Mouse (Mus musculus) hindbrain, embryonic 13.5 days (tissue): ENCODE results near the gene Hist1h2br. TPM values are rescaled to one million over a fixed set of nuclear protein-coding genes. Genes with fewer than 3 reads are reported as not detected.
A peak's percentile ranks its signal among the peaks of the same experiment; 100 is the strongest.
"Not testable (repeated sequence)": the region's sequence is repeated elsewhere in the genome, so short reads cannot be mapped to it uniquely, and the experiment has no call there.

Experiments used
- ATAC-seq: fragments of 200-750 bp; cut with Nextera tagmentation; 2 replicates; pipeline ENCODE4 v1.8.0; 2017; ENCODE audit warnings: moderate TSS enrichment; ENCODE audit not compliant: low FRiP score
- H3K27ac ChIP-seq: fragments of 300-500 bp; sonication (generic); 2 replicates; pipeline ENCODE4 v1.5.1; 2015; ENCODE audit warnings: inconsistent platforms, mild to moderate bottlenecking, moderate library complexity
- H3K27me3 ChIP-seq: fragments of 300-500 bp; sonication (generic); 2 replicates; pipeline ENCODE4 v1.6.1; 2015; ENCODE audit warnings: mild to moderate bottlenecking, inconsistent platforms
- H3K36me3 ChIP-seq: fragments of 300-500 bp; sonication (generic); 2 replicates; pipeline ENCODE4 v1.6.1; 2015; ENCODE audit warnings: mild to moderate bottlenecking, inconsistent platforms
- H3K4me1 ChIP-seq: fragments of 300-500 bp; sonication (generic); replicated peaks from 2 replicates; pipeline ENCODE4 v1.6.1; 2015; ENCODE audit warnings: inconsistent platforms
- H3K4me2 ChIP-seq: fragments of 300-500 bp; sonication (generic); 2 replicates; pipeline ENCODE4 v1.6.1; 2015; ENCODE audit warnings: inconsistent platforms, mild to moderate bottlenecking, moderate library complexity
- H3K4me3 ChIP-seq: fragments of 300-500 bp; sonication (generic); 2 replicates; pipeline ENCODE4 v1.5.1; 2015; ENCODE audit warnings: mild to moderate bottlenecking, inconsistent platforms
- H3K9ac ChIP-seq: fragments of 300-500 bp; sonication (generic); 2 replicates; pipeline ENCODE4 v1.6.1; 2015; ENCODE audit warnings: mild to moderate bottlenecking, inconsistent platforms
- H3K9me3 ChIP-seq: fragments of 300-500 bp; sonication (generic); 2 replicates; pipeline ENCODE4 v1.6.1; 2016; ENCODE audit warnings: inconsistent platforms
- WGBS: fragments of 180-500 bp; shearing (Covaris S2); methylation state at CpG from one replicate; pipeline ENCODE4 v1.1.7; 2015; 5-methylcytosine and 5-hydroxymethylcytosine counted together
- microRNA-seq: library from miRNA; unstranded; fragments of <30 nt; microRNA quantifications from one replicate; pipeline ENCODE4, GENCODE M21; 2016
- polyA plus RNA-seq: library from polyadenylated mRNA; unstranded; fragments of >200 nt; fragmentation: Nextera tagmentation; extraction: Ambion mirVana; gene quantifications from 2 replicates; pipeline ENCODE4 v1.2.1, GENCODE M21; 2015

Hist1h2br gene
- polyA plus RNA-seq, 1 experiment from 2014 or later = 7.5 TPM

GRCm38 (mm10) chr13:21855146-21855545 lies 21.6 kb downstream of the Hist1h2br start:
- Histone ChIP-seq H3K9ac (no peak overlapping the region), H3K27me3 (peaks cover 3% of the 10 kb centered on the region; the same call in 1 of the 2 replicates), H3K4me2 (peak overlapping the region; percentile 52), H3K4me1 (no peaks in the 10 kb centered on the region), H3K27ac (no peak overlapping the region), H3K36me3 (no peaks in the 10 kb centered on the region), H3K4me3 (peak overlapping the region; percentile 41), H3K9me3 (no peaks in the 10 kb centered on the region)
- peak; percentile 63 for ATAC-seq
- 2% methylated on average over 11 of the region's 11 CpGs for WGBS

- Histone ChIP-seq H3K36me3 (no peaks in the 10 kb centered on the region), H3K4me3 (peak overlapping the region; percentile 41), H3K4me2 (peak overlapping the region; percentile 52), H3K9me3 (no peaks in the 10 kb centered on the region), H3K9ac (peak overlapping the region; percentile 49; the same call in 1 of the 2 replicates), H3K4me1 (no peaks in the 10 kb centered on the region), H3K27ac (no peak overlapping the region), H3K27me3 (peaks cover 3% of the 10 kb centered on the region; the same call in 1 of the 2 replicates)
- WGBS = 2% methylated on average over 15 of the region's 15 CpGs
- no peak for ATAC-seq
Observed at GRCm38 (mm10) chr13:21855698-21856162, 22.2 kb downstream of the Hist1h2br start.

- no peaks in the 10 kb centered on the region for H3K36me3 ChIP-seq
Observed at GRCm38 (mm10) chr13:21861608-21862007, 28.1 kb downstream of the Hist1h2br start.

GRCm38 (mm10) chr13:21865503-21865902 lies 32.0 kb downstream of the Hist1h2br start:
- H3K9ac ChIP-seq, H3K9me3 ChIP-seq, H3K4me2 ChIP-seq, H3K36me3 ChIP-seq, H3K27ac ChIP-seq, ATAC-seq, H3K27me3 ChIP-seq, H3K4me3 ChIP-seq, H3K4me1 ChIP-seq: not testable (repeated sequence)
- WGBS = 79% methylated on average over 3 of the region's 3 CpGs

More at GRCm38 (mm10) chr13:21861608-21862007, 28.1 kb downstream of the Hist1h2br start:
- Histone ChIP-seq H3K4me2 (no peak overlapping the region), H3K27me3 (no peaks in the 10 kb centered on the region; the same call in 1 of the 2 replicates), H3K27ac (no peak overlapping the region), H3K9me3 (no peaks in the 10 kb centered on the region), H3K4me1 (no peaks in the 10 kb centered on the region), H3K4me3 (no peak overlapping the region), H3K9ac (no peak overlapping the region)
- WGBS = 20% methylated on average over 5 of the region's 5 CpGs
- ATAC-seq = no peak

- WGBS = 86% methylated on average over 6 of the region's 6 CpGs
- Histone ChIP-seq H3K27me3 (peaks cover 17% of the 10 kb centered on the region), H3K4me3 (no peak overlapping the region), H3K9ac (no peak overlapping the region), H3K27ac (no peak overlapping the region), H3K36me3 (no peaks in the 10 kb centered on the region), H3K9me3 (no peaks in the 10 kb centered on the region), H3K4me1 (no peaks in the 10 kb centered on the region), H3K4me2 (no peak overlapping the region)
- ATAC-seq = no peak
Observed at GRCm38 (mm10) chr13:21880735-21881134, 47.2 kb downstream of the Hist1h2br start.

- Histone ChIP-seq H3K36me3 (no peaks in the 10 kb centered on the region), H3K9ac (no peak overlapping the region), H3K4me2 (peak overlapping the region; percentile 39), H3K9me3 (no peaks in the 10 kb centered on the region), H3K4me3 (peak overlapping the region; percentile 25), H3K4me1 (no peaks in the 10 kb centered on the region), H3K27me3 (peaks cover 17% of the 10 kb centered on the region), H3K27ac (no peak overlapping the region)
- no peak for ATAC-seq
- 2% methylated on average over 27 of the region's 27 CpGs for WGBS
Observed at GRCm38 (mm10) chr13:21881878-21882669, 48.5 kb downstream of the Hist1h2br start.

GRCm38 (mm10) chr13:21882760-21883405 lies 49.3 kb downstream of the Hist1h2br start:
- no peak overlapping the region for H3K27ac ChIP-seq
- H3K27me3 ChIP-seq = peaks cover 17% of the 10 kb centered on the region
- H3K36me3 ChIP-seq = no peaks in the 10 kb centered on the region
- WGBS = 1% methylated on average over 13 of the region's 13 CpGs
- no peaks in the 10 kb centered on the region for H3K4me1 ChIP-seq
- peak overlapping the region; percentile 39 for H3K4me2 ChIP-seq
- H3K4me3 ChIP-seq = peak overlapping the region; percentile 25
- ATAC-seq = no peak
- H3K9me3 ChIP-seq = no peaks in the 10 kb centered on the region
- no peak overlapping the region for H3K9ac ChIP-seq

GRCm38 (mm10) chr13:21883407-21883806 lies 49.9 kb downstream of the Hist1h2br start:
- 36% methylated on average over 5 of the region's 5 CpGs for WGBS
- no peak for ATAC-seq
- Histone ChIP-seq H3K4me2 (peak overlapping the region; percentile 39), H3K9ac (no peak overlapping the region), H3K27ac (no peak overlapping the region), H3K36me3 (no peaks in the 10 kb centered on the region), H3K9me3 (no peaks in the 10 kb centered on the region), H3K4me1 (no peaks in the 10 kb centered on the region), H3K4me3 (no peak overlapping the region), H3K27me3 (peaks cover 17% of the 10 kb centered on the region)

GRCm38 (mm10) chr13:21884586-21884985 lies 51.0 kb downstream of the Hist1h2br start:
- ATAC-seq = no peak
- Histone ChIP-seq H3K27ac (no peak overlapping the region), H3K9me3 (no peaks in the 10 kb centered on the region), H3K9ac (no peak overlapping the region), H3K36me3 (no peaks in the 10 kb centered on the region), H3K4me1 (no peaks in the 10 kb centered on the region), H3K4me2 (no peak overlapping the region), H3K27me3 (peaks cover 17% of the 10 kb centered on the region), H3K4me3 (no peak overlapping the region)
- WGBS = 76% methylated on average over 4 of the region's 4 CpGs

Small RNAs within 50 kb of the gene (microRNA-seq; reads per million reads assigned to microRNA genes)
- gene Gm19658 (not detected), gene Gm44346 (not detected), gene Gm44466 (not detected)

Other genes with a start within 250 kb of the Hist1h2br start
- not detected in 2 replicates for gene Olfr1362, start 219.7 kb upstream of the Hist1h2br start, polyA plus RNA-seq
- 0.05 and 0.08 TPM in 2 replicates for gene Olfr11, start 191.2 kb upstream of the Hist1h2br start, polyA plus RNA-seq
- not detected in 2 replicates for gene Olfr1361, start 170.4 kb upstream of the Hist1h2br start, polyA plus RNA-seq
- gene Olfr1360, start 156.3 kb upstream of the Hist1h2br start, polyA plus RNA-seq = not detected in 2 replicates
- gene Olfr1359, start 135.6 kb upstream of the Hist1h2br start, polyA plus RNA-seq = not detected in 2 replicates
- 1.1 and 1.9 TPM in 2 replicates for gene Hist1h2bl, start 117.6 kb upstream of the Hist1h2br start, polyA plus RNA-seq
- gene Hist1h2ai, start 117.3 kb upstream of the Hist1h2br start, polyA plus RNA-seq = 12.9 and 14.0 TPM in 2 replicates
- 5.9 and 6.4 TPM in 2 replicates for gene Hist1h3h, start 116.1 kb upstream of the Hist1h2br start, polyA plus RNA-seq
- gene Hist1h2bm, start 111.7 kb upstream of the Hist1h2br start, polyA plus RNA-seq = 1.9 and 2.3 TPM in 2 replicates
- 0.39 and 0.84 TPM in 2 replicates for gene Hist1h4j, start 98.7 kb upstream of the Hist1h2br start, polyA plus RNA-seq
- 1.6 and 2.7 TPM in 2 replicates for gene Hist1h4k, start 83.2 kb upstream of the Hist1h2br start, polyA plus RNA-seq
- gene Hist1h2ak, start 79.9 kb upstream of the Hist1h2br start, polyA plus RNA-seq = 10.4 and 11.4 TPM in 2 replicates
- gene Hist1h2bn, start 79.6 kb upstream of the Hist1h2br start, polyA plus RNA-seq = 0.60 and 2.1 TPM in 2 replicates
- 5.5 and 7.8 TPM in 2 replicates for gene Hist1h1b, start 53.1 kb upstream of the Hist1h2br start, polyA plus RNA-seq
- gene Hist1h3i, start 50.4 kb upstream of the Hist1h2br start, polyA plus RNA-seq = 44.3 and 48.5 TPM in 2 replicates
- 1.8 and 2.8 TPM in 2 replicates for gene Hist1h2an, start 46.5 kb upstream of the Hist1h2br start, polyA plus RNA-seq
- gene Hist1h2bp, start 46.3 kb upstream of the Hist1h2br start, polyA plus RNA-seq = 0.68 and 0.97 TPM in 2 replicates
- 7.3 and 7.8 TPM in 2 replicates for gene Hist1h2bq, start 23.5 kb upstream of the Hist1h2br start, polyA plus RNA-seq
- not detected in 2 replicates for gene Hist1h2ao, start 23.3 kb upstream of the Hist1h2br start, polyA plus RNA-seq
- not detected in 2 replicates for gene Hist1h4m, start 22.0 kb upstream of the Hist1h2br start, polyA plus RNA-seq
- gene Hist1h4n, start 1.5 kb upstream of the Hist1h2br start, polyA plus RNA-seq = 6.7 and 8.6 TPM in 2 replicates
- gene Hist1h2ap, start 236 bp upstream of the Hist1h2br start, polyA plus RNA-seq = 898 and 915 TPM in 2 replicates
- gene Zfp184, start 111.4 kb downstream of the Hist1h2br start, polyA plus RNA-seq = 16.8 and 19.9 TPM in 2 replicates
- gene Pom121l2, start 147.5 kb downstream of the Hist1h2br start, polyA plus RNA-seq = not detected in 2 replicates
- gene Prss16, start 176.0 kb downstream of the Hist1h2br start, polyA plus RNA-seq = 0.12 and 0.14 TPM in 2 replicates
- gene Hist1h2ah, start 201.8 kb downstream of the Hist1h2br start, polyA plus RNA-seq = 1.9 TPM in 1 of 2 replicates, not detected in the other
- gene Hist1h2bk, start 202.1 kb downstream of the Hist1h2br start, polyA plus RNA-seq = 0.84 and 3.1 TPM in 2 replicates
- gene Hist1h4i, start 207.6 kb downstream of the Hist1h2br start, polyA plus RNA-seq = 12.2 and 12.9 TPM in 2 replicates
- gene Hist1h2ag, start 209.2 kb downstream of the Hist1h2br start, polyA plus RNA-seq = 11.9 and 17.6 TPM in 2 replicates
- 1.8 and 5.0 TPM in 2 replicates for gene Hist1h2bj, start 209.5 kb downstream of the Hist1h2br start, polyA plus RNA-seq